Comparison of ENCODE assay signal across 9 mouse cellular contexts in genomic region chr7:73589208-73589771, GRCm38 (mm10). TPM values are rescaled to one million over a fixed set of nuclear protein-coding genes. Genes with fewer than 3 reads are reported as not detected.
DNase-seq lines count a peak whose midpoint lies in the region; ATAC-seq and TF ChIP-seq lines count a peak whose summit lies in the region.
"Had no signal": no experiment of that assay in that cellular context is flagged by ENCODE, and none has a peak within 500 bp of the region (broad histone marks: within the 10 kb centered on the region; RNA-seq: fewer than 3 reads in every experiment).

No protein-coding gene starts in this region.

- 25% methylated on average over 14 of the region's 14 CpGs for WGBS in kidney, postnatal 0 days
- 47% methylated on average over 14 of the region's 14 CpGs for WGBS in neural tube, embryonic 15.5 days

- no peak overlapping the region for H3ac ChIP-seq in C2C12 (ENCODE audit: control insufficient read depth, insufficient read length, low read depth)

- ATAC-seq in kidney, postnatal 0 days (replicated peaks; ENCODE audit: low FRiP score, low read depth), result peak; percentile 64
- ATAC-seq in neural tube, embryonic 15.5 days (ENCODE audit: low FRiP score), result 0 out of 2 replicates have a peak, but pooled peaks have one; percentile 23
- ATAC-seq in granulocyte monocyte progenitor cell, adult 5-6 weeks (replicated peaks; ENCODE audit: poor library complexity, severe bottlenecking), result no peak

- no peaks in the 10 kb centered on the region for H3K36me3 ChIP-seq in C2C12 (ENCODE audit: control insufficient read depth, insufficient read depth)
- H3K36me3 ChIP-seq in kidney, postnatal 0 days (ENCODE audit: insufficient read depth, low read length), result no peaks in the 10 kb centered on the region
- H3K36me3 ChIP-seq in neural tube, embryonic 15.5 days, result no peaks in the 10 kb centered on the region

- no peaks in the 10 kb centered on the region for H3K27me3 ChIP-seq in C2C12 (ENCODE audit: control insufficient read depth, insufficient read depth, insufficient read length)
- no peaks in the 10 kb centered on the region for H3K27me3 ChIP-seq in kidney, postnatal 0 days (ENCODE audit: insufficient read depth, low read length)
- no peaks in the 10 kb centered on the region for H3K27me3 ChIP-seq in neural tube, embryonic 15.5 days (replicated peaks)

- H3K79me2 ChIP-seq in C2C12 (ENCODE audit: control insufficient read depth, insufficient read depth), result no peaks in the 10 kb centered on the region

- peak overlapping the region; percentile 42; the same call in 1 of the 2 replicates for H3K9ac ChIP-seq in kidney, postnatal 0 days (ENCODE audit: low read depth, low read length)
- no peak overlapping the region for H3K9ac ChIP-seq in neural tube, embryonic 15.5 days (replicated peaks)

- H3K4me2 ChIP-seq in kidney, postnatal 0 days (ENCODE audit: low read length), result peak overlapping the region; percentile 18; the same call in 1 of the 2 replicates
- H3K4me2 ChIP-seq in neural tube, embryonic 15.5 days, result peak overlapping the region; percentile 19

- no peak overlapping the region for H3K4me3 ChIP-seq in C2C12 (ENCODE audit: insufficient read depth, poor library complexity, severe bottlenecking)
- H3K4me3 ChIP-seq in kidney, postnatal 0 days (replicated peaks; ENCODE audit: low read depth, low read length), result no peak overlapping the region
- H3K4me3 ChIP-seq in neural tube, embryonic 15.5 days (replicated peaks), result no peak overlapping the region

- peak overlapping the region; percentile 89 for H3K27ac ChIP-seq in kidney, postnatal 0 days
- H3K27ac ChIP-seq in neural tube, embryonic 15.5 days (replicated peaks), result peak overlapping the region; percentile 79
- H3K27ac ChIP-seq: macrophage had no signal

- intact Hi-C loops in gastrocnemius, postnatal 14 days (cut with DNase I; ENCODE audit: low total_unique reads), result no loop called here
- intact Hi-C loops in gastrocnemius, postnatal 36 days (cut with DNase I), result no loop called here

- no peak for TF ChIP-seq CTCF in C2C12 (IDR thresholded peaks at IDR 0.05; ENCODE audit: control insufficient read depth, insufficient read depth, insufficient read length)
- TF ChIP-seq CTCF in kidney, postnatal 0 days (IDR thresholded peaks at IDR 0.05; ENCODE audit: low read depth), result no peak

- H3K9me3 ChIP-seq in kidney, postnatal 0 days (replicated peaks; ENCODE audit: low read length), result no peaks in the 10 kb centered on the region
- no peaks in the 10 kb centered on the region for H3K9me3 ChIP-seq in neural tube, embryonic 15.5 days (replicated peaks)

- H3K4me1 ChIP-seq in kidney, postnatal 0 days (replicated peaks; ENCODE audit: insufficient read depth, low read length), result peaks cover 35% of the 10 kb centered on the region
- peaks cover 21% of the 10 kb centered on the region for H3K4me1 ChIP-seq in neural tube, embryonic 15.5 days

- peak; percentile 41 for DNase-seq in gastrocnemius, postnatal 14 days
- DNase-seq in gastrocnemius, postnatal 36 days, result no peak
- DNase-seq in adrenal gland, postnatal 14 days, result peak; percentile 83
- DNase-seq in gonadal fat pad, adult 2 months (ENCODE audit: low read depth), result peak; percentile 96
- DNase-seq in kidney, postnatal 0 days (ENCODE audit: low spot score), result peak; percentile 57

- no peaks in the 10 kb centered on the region for H3K79me3 ChIP-seq in C2C12 (ENCODE audit: low read depth)

TF ChIP-seq in C2C12, 6 proteins besides CTCF, POLR2A, EP300 and RAD21:
- TF ChIP-seq FOSL1 (IDR thresholded peaks at IDR 0.05; ENCODE audit: insufficient read depth, low read length, poor library complexity, severe bottlenecking) (peak; percentile 19), MYOG (IDR thresholded peaks at IDR 0.05; ENCODE audit: control insufficient read depth, extremely low read depth, insufficient read length) (no peak)

RNA-seq across cellular contexts. Expression of gene Chd2, which starts 47.7 kb away (rescaled TPM):
- 10 to 100 TPM; 36.7 to 38.2 TPM for total RNA-seq in gastrocnemius, postnatal 14 days (2021)
- total RNA-seq in gastrocnemius, postnatal 36 days (2021), result 10 to 100 TPM; 22.4 to 39.9 TPM
- 5.8 TPM for polyA plus RNA-seq in C2C12 (2012; fragmentation: generic; extraction: Trizol)
- total RNA-seq in adrenal gland, postnatal 14 days (2021), result 45.1 and 52.8 TPM in 2 replicates
- polyA plus RNA-seq in gonadal fat pad, adult 2 months (2012; rRNA removed), result 32.7 and 43.7 TPM in 2 replicates
- 41.6 and 44.1 TPM in 2 replicates for polyA plus RNA-seq in kidney, postnatal 0 days (2015; fragmentation: Nextera tagmentation; extraction: Ambion mirVana)
- polyA plus RNA-seq in neural tube, embryonic 15.5 days (2015; fragmentation: Nextera tagmentation; extraction: Ambion mirVana), result 31.2 and 39.3 TPM in 2 replicates
- 42.3 and 47.5 TPM in 2 replicates for total RNA-seq in granulocyte monocyte progenitor cell, adult 5-6 weeks (2014; fragmentation: Nextera tagmentation)
- 93.8 and 118 TPM in 2 replicates for total RNA-seq in granulocyte monocyte progenitor cell, adult 5-6 weeks (2017)

Comparison
In these comparisons a context has a peak if more than half of its experiments do, and no peak if none do; other contexts are left out.
1. DNase-seq: peak in gastrocnemius, postnatal 14 days (single experiment), adrenal gland, postnatal 14 days (single experiment), gonadal fat pad, adult 2 months (single experiment) and kidney, postnatal 0 days (single experiment); none in gastrocnemius, postnatal 36 days (0 of 2).